Mouse (Mus musculus) embryonic fibroblast, embryonic 13.5 days (primary cell): ENCODE data around the gene Arnt2. TPM values are rescaled to one million over a fixed set of nuclear protein-coding genes. Genes with fewer than 3 reads are reported as not detected.

ENCODE experiments used
- H3K27ac ChIP-seq: 2 replicates; pipeline ENCODE4 v1.5.1; 2012; ENCODE audit warnings: low read length, control low read depth, inconsistent platforms; ENCODE audit not compliant: insufficient read depth
- H3K4me1 ChIP-seq: 2 replicates; pipeline ENCODE4 v1.6.1; 2011; ENCODE audit warnings: low read length; ENCODE audit not compliant: control insufficient read depth, insufficient read depth
- H3K4me3 ChIP-seq: 2 replicates; pipeline ENCODE4 v1.5.1; 2011; ENCODE audit warnings: mild to moderate bottlenecking, control low read depth, low read length; ENCODE audit not compliant: insufficient read depth
- CTCF ChIP-seq: IDR thresholded peaks from 2 replicates; pipeline ENCODE4 v1.5.1; 2011; ENCODE audit warnings: mild to moderate bottlenecking, control low read depth, low read length, moderate library complexity, borderline replicate concordance; ENCODE audit not compliant: insufficient read depth
- POLR2A ChIP-seq: IDR thresholded peaks from 2 replicates; pipeline ENCODE4 v1.6.1; 2011; ENCODE audit warnings: low read depth, mild to moderate bottlenecking, control low read depth, low read length, moderate library complexity
- polyA plus RNA-seq: library from polyadenylated mRNA; stranded (reverse); fragments of >200 nt; gene quantifications from 2 replicates; pipeline ENCODE4 v1.2.4, GENCODE M21; 2011; ENCODE audit warnings: low read depth; ENCODE audit not compliant: missing spikeins, insufficient read length

Gene Arnt2
- polyA plus RNA-seq, 1 experiment = 20.2 TPM

GRCm38 (mm10) chr7:84231396-84231795 lies 178.6 kb downstream of the Arnt2 start:
- H3K4me1 ChIP-seq = no peaks in the 10 kb centered on the region; the same call in none of the 2 replicates
- H3K4me3 ChIP-seq = no peak overlapping the region
- TF ChIP-seq POLR2A (no peak), CTCF (no peak)
- H3K27ac ChIP-seq = no peak overlapping the region

DNA sequence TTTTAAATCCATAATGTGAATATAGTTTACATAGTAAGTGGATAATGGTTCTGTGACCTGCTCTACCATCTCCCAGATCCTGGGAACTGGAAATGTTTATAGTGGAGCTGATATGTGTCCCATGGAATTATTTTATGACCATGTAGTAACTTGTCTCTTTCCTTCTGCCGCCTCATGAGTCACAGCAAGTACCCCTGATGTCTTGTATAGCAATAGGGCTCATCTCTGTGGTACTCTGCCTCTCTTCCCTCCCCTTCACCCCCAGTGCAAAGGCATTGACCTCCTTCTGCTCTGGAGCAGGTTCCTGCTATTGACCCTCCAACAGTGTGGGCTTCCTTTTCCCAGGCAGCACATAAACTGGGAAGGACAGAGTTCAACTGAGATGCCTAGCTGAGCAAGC lies 182.3 kb downstream of the Arnt2 start:
- Histone ChIP-seq H3K27ac (no peak overlapping the region), H3K4me1 (no peaks in the 10 kb centered on the region; the same call in none of the 2 replicates), H3K4me3 (no peak overlapping the region)
- TF ChIP-seq CTCF (no peak), POLR2A (no peak)

- Histone ChIP-seq H3K4me1 (no peaks in the 10 kb centered on the region; the same call in none of the 2 replicates), H3K27ac (no peak overlapping the region), H3K4me3 (no peak overlapping the region)
- TF ChIP-seq POLR2A = no peak
- no peak for TF ChIP-seq CTCF
Measured at GRCm38 (mm10) chr7:84226909-84227308, 183.1 kb downstream of the Arnt2 start.

DNA sequence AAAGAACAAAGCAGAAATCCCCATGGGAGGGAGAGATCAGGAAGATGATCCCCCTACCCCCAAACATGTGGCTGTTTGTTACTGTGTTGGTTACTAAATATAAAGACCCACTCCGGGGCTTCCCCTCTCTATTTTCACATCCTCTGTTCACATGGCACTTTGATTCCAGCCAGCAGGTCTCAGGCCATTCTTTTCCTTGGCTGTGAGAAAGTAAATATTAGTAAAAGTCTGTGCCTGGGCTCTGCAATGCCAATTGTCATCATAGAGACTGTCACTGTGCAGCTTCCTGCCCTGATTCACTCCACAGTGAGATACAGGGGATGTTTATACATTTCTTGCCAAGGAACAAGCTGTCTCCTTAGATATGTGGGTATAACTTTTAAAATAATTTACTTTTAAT lies 197.9 kb downstream of the Arnt2 start:
- Histone ChIP-seq H3K4me1 (no peaks in the 10 kb centered on the region), H3K27ac (no peak overlapping the region), H3K4me3 (no peak overlapping the region)
- TF ChIP-seq POLR2A = no peak
- no peak for TF ChIP-seq CTCF

DNA sequence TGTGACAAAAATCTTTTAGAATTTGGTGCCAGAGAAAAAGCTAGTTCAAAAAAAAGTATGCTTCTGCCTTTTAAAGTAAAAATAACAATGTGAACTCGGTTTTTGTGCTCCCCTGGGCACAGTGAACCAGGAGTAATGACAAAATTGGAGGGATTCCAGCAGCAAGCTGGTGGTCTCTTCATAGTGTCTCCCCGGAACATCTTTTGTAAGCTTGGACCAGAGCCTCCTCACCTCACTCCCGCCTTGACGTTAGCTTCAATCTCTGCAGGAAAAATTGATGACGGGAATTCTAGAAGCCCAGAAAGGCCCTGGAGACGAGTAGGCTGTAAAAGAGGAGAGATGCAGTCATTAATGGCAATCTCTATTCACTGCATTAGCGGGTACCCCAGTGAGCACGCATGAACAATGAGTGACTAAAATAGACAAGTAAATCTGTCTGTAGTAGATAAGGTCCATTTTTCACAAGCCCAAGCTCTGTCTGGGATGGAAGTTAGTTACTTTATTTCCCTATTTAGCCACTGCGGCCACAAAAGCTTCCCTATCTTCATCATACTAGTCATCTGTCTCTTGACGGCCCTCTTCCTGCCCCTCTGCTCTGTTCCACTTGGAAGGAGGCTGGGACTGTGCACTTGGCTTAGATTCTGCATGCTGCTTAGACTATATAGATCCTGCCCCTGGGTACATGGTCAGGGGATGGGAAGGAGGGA lies 199.2 kb downstream of the Arnt2 start:
- H3K4me1 ChIP-seq = no peaks in the 10 kb centered on the region
- no peak for TF ChIP-seq POLR2A
- no peak for TF ChIP-seq CTCF
- H3K27ac ChIP-seq = no peak overlapping the region
- no peak overlapping the region for H3K4me3 ChIP-seq

- TF ChIP-seq POLR2A (no peak), CTCF (no peak)
- Histone ChIP-seq H3K4me1 (no peaks in the 10 kb centered on the region), H3K4me3 (no peak overlapping the region), H3K27ac (no peak overlapping the region)
Measured at GRCm38 (mm10) chr7:84203981-84204380, 206.0 kb downstream of the Arnt2 start.

DNA sequence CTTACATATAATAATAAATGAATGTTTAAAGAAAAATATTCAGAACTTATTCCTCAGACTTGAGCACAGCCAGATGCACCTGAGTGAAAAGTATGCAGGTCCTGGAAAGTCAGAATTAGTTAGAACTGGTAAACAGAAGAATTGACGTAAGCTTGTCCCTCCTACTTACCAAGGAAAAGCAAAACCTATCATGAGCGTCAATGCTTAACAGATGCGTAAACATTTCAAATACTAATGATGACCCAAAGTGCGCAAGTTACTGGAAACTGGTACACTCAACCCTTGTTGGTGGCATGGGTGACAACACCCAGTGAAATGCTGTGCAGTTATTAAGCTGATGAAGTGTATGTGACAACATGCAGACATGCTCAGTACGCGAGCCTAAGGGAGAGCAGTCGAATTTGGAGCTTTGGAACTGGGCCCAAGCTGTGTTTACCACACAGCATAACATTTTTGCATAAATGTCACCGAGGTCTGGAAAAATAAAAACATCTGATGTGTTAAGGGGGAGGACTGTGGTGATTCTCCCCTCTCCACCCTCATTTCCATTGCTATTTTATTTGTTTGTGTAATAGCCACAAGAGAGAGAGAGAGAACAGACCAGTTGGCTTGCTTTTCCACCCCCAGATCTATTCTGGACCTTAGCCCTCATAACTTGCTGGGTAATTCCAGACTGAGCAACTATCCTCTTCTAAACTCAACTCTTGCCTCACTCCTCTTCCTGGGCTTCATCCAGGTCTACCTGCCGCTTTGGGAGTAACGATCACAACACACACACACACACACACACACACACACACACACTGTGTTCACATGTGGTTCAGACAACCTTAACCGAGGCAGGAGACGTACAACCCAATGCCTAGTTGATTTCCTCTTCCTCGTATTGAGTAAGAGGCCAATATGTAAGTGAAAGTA lies 208.6 kb downstream of the Arnt2 start:
- TF ChIP-seq POLR2A = no peak
- TF ChIP-seq CTCF = no peak
- Histone ChIP-seq H3K27ac (no peak overlapping the region), H3K4me3 (no peak overlapping the region), H3K4me1 (peaks cover 2% of the 10 kb centered on the region; the same call in 1 of the 2 replicates)

DNA sequence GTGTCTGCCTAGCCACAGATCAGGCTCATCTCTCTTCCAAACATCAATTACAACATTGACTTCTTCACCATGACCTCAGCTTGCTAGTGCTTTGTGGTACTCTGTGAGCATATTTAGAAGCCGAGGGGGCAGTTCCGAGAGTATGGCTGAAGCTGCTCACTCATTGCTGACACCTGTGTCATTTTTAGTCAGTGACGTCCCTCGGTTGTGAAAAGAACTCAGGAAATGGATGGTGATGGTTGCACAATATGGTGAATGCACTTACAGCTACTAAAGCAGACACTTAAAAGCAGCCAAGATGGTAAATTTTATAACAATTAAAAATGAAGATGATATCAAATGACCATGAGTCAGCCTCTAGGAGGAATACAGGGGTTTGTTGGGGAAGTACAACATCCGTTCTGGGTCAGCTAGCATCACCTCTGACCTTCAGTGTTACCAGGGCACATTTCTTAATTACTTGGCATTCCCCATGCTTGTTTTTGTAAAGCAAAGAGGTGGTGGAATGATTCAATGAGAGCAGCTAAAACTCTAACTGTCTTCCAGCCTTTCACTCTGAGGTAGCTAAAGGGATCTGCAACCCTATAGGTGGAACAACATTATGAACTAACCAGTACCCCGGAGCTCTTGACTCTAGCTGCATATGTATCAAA lies 212.6 kb downstream of the Arnt2 start:
- peaks cover 7% of the 10 kb centered on the region for H3K4me1 ChIP-seq
- H3K27ac ChIP-seq = no peak overlapping the region
- no peak overlapping the region for H3K4me3 ChIP-seq
- TF ChIP-seq CTCF (no peak), POLR2A (no peak)

Other genes starting within 250 kb of the Arnt2 start
- 37.2 and 59.1 TPM in 2 replicates for gene Gm2115, start 118.8 kb upstream of the Arnt2 start, polyA plus RNA-seq
- 41.5 and 45.2 TPM in 2 replicates for gene Fah, start 196.5 kb upstream of the Arnt2 start, polyA plus RNA-seq